Mouse (Mus musculus): ENCODE data around the gene Gsg1l. TPM values are rescaled to one million over a fixed set of nuclear protein-coding genes. Genes with fewer than 3 reads are reported as not detected.

Gene Gsg1l
- polyA plus RNA-seq, 1 experiment = not detected

DNA sequence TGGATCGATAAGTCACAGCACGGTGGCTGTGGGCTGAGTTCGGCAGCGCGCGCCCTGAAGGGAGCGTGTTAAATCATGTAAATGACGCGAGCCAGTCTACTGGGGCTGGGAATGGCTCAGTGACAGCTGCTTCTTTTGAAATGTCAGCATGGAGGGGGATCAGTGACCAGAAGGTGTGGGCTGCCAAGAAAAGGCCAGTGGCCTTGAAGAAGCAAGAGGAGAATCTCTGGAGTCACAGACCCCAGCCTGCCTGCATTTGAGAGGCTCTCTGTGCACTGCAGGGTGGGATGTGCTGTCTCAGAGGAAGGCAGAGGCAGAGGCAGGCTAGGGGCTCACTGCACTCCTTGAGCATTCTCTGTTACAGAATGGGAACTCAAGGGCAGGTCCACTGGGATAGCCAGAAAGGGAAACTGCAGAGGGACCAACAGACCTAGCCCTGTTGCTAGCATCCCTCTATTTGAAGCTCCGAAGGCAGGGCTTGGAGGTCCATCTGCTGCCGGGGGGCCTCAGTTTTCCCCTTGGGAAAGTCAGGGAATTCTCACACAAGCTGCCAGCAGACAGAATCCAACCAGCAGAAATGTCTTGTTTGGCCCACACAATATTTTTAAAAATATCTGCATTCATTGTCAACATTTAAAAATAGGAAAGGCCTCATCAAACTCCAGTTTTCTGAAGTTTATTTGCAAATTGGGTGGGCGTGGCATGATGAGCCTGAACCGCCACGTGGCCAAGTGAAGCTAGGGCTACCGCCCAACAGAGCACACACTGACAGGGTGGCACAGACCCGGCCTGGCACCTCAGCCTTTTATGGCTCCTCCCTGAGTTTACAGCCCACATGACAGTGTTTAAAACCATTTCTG is 115.6 kb downstream of the Gsg1l start:
- no peak overlapping the region for H3K4me3 ChIP-seq (replicated peaks)
- peaks cover 3% of the 10 kb centered on the region for H3K4me1 ChIP-seq (ENCODE audit: control insufficient read depth)
- no peak for TF ChIP-seq TAL1 (IDR thresholded peaks at IDR 0.05; ENCODE audit: low read length)
- no peak for TF ChIP-seq GATA1 (IDR thresholded peaks at IDR 0.05; ENCODE audit: low read length)
- H3K36me3 ChIP-seq (ENCODE audit: control insufficient read depth) = no peaks in the 10 kb centered on the region
- no peaks in the 10 kb centered on the region; the same call in 1 of the 2 replicates for H3K27me3 ChIP-seq (ENCODE audit: control insufficient read depth)
- no peaks in the 10 kb centered on the region for H3K9me3 ChIP-seq (ENCODE audit: control insufficient read depth, low read length)

DNA sequence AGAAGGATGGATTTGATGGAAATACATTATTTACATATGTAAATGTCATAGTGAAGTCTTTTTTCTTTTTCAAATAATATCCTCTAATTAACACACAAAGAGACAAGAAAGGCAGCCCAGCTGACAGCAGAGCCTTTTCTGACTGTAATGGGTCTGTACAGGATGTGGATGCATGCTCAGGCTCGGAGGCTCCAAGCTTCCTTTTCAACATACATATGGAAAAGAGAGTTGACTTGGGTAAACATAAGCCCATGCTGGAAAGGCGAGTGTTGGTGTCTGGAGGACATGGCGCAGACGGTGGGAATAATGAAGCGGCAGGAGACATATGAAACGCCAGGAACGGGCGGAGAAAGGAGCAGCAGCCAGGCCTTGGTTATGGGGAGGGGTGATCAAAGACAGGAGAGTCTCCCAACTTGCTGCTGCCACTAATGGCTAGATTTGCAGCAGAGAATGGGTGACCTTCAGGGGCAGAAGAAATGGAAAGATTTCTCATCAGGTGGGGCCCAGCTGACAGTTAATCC is 118.1 kb downstream of the Gsg1l start:
- no peaks in the 10 kb centered on the region for H3K36me3 ChIP-seq (ENCODE audit: control insufficient read depth)
- TF ChIP-seq GATA1 (IDR thresholded peaks at IDR 0.05; ENCODE audit: low read length) (no peak), TAL1 (IDR thresholded peaks at IDR 0.05; ENCODE audit: low read length) (no peak)
- peaks cover 3% of the 10 kb centered on the region for H3K4me1 ChIP-seq (ENCODE audit: control insufficient read depth)
- no peaks in the 10 kb centered on the region for H3K9me3 ChIP-seq (ENCODE audit: control insufficient read depth, low read length)
- H3K27me3 ChIP-seq (ENCODE audit: control insufficient read depth) = peaks cover 2% of the 10 kb centered on the region; the same call in 1 of the 2 replicates
- H3K4me3 ChIP-seq (replicated peaks) = no peak overlapping the region

DNA sequence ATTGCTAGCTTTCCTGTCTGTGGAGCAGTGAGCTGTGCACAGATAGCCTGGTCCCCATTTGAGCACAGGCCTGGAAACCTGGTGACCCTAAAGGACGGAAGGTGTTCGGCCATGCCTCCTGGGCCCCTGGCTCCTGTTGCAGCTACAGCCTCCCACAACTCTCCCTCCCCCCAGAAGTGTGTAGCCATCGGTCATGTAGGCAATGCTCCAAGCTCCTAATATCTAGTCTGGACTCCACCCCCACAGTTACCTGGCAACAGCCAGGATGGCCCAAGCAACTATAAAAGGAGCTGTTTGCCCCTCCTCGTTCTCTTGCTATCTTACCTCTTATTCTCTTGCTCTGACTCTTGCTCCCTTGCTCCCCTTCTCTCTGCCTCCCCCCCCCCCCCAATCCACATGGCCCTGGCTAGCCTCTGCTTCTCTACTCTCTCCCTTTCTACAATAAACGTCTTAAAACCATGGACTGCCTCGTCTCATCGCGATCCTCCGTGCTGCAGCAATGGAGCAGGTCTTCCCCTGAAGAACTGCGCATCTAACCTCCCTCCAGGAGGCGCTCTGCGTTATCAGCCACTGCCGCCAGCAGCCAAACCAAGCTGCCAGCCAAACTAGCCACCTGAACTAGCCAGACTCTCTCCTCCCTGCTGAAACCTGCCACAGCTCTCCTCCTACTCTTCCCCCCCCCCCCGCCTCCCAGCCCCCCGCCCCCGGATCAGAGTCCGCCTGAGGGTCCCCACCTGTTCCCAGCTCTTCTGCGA is 122.7 kb downstream of the Gsg1l start:
- Histone ChIP-seq H3K9me3 (ENCODE audit: control insufficient read depth, low read length) (no peaks in the 10 kb centered on the region), H3K4me1 (ENCODE audit: control insufficient read depth) (peaks cover 3% of the 10 kb centered on the region), H3K4me3 (replicated peaks) (no peak overlapping the region), H3K36me3 (ENCODE audit: control insufficient read depth) (no peaks in the 10 kb centered on the region), H3K27me3 (ENCODE audit: control insufficient read depth) (peaks cover 6% of the 10 kb centered on the region)
- TF ChIP-seq TAL1 (IDR thresholded peaks at IDR 0.05; ENCODE audit: low read length) = no peak
- TF ChIP-seq GATA1 (IDR thresholded peaks at IDR 0.05; ENCODE audit: low read length) = no peak

DNA sequence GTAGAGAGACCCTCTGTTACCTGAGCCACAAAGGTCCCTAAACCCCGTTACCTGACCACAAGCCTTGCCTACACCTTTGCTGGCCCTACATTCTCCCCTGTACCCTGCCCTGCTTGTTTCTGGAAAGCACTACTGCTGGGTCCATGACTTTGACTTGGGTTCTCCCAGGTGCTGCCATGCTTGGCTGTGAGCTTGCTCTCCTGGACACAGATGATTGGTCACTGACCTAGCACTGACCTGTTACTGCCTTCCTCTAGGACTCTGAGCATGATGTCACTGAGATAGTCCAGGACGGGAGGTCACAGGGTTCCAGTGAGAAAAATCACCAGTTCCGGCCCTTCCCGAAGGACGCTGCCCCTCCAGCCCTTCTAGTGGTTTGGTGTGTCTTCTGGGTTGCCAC is 123.4 kb downstream of the Gsg1l start:
- H3K36me3 ChIP-seq (ENCODE audit: control insufficient read depth) = no peaks in the 10 kb centered on the region
- H3K4me1 ChIP-seq (ENCODE audit: control insufficient read depth) = peaks cover 3% of the 10 kb centered on the region
- no peak for TF ChIP-seq GATA1 (IDR thresholded peaks at IDR 0.05; ENCODE audit: low read length)
- no peak for TF ChIP-seq TAL1 (IDR thresholded peaks at IDR 0.05; ENCODE audit: low read length)
- no peaks in the 10 kb centered on the region for H3K9me3 ChIP-seq (ENCODE audit: control insufficient read depth, low read length)
- no peak overlapping the region for H3K4me3 ChIP-seq (replicated peaks)
- H3K27me3 ChIP-seq (ENCODE audit: control insufficient read depth) = peaks cover 6% of the 10 kb centered on the region

DNA sequence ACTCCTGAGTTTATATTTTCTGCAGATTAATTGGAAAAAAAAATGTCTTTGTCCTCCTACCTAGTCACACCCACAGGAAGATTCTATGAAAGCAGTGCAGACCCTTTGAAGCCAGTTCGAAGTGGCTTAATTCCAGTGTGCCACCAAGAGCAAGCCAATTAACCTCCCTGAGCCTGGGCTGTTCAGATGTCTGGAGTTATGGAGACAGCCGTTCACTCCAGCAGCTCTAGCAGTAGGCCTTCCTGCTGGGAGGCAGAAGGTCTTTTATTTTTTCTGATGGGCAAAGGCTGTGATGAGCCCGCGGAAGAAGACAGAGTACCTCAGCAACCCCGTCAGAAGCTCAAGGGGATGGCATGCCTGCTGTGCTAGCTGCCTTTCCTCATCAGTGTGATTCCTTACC is 127.2 kb downstream of the Gsg1l start:
- peaks cover 3% of the 10 kb centered on the region for H3K4me1 ChIP-seq (ENCODE audit: control insufficient read depth)
- H3K4me3 ChIP-seq (replicated peaks) = no peak overlapping the region
- peaks cover 6% of the 10 kb centered on the region; the same call in 1 of the 2 replicates for H3K27me3 ChIP-seq (ENCODE audit: control insufficient read depth)
- no peaks in the 10 kb centered on the region for H3K36me3 ChIP-seq (ENCODE audit: control insufficient read depth)
- TF ChIP-seq TAL1 (IDR thresholded peaks at IDR 0.05; ENCODE audit: low read length) (no peak), GATA1 (IDR thresholded peaks at IDR 0.05; ENCODE audit: low read length) (no peak)
- H3K9me3 ChIP-seq (ENCODE audit: control insufficient read depth, low read length) = no peaks in the 10 kb centered on the region

DNA sequence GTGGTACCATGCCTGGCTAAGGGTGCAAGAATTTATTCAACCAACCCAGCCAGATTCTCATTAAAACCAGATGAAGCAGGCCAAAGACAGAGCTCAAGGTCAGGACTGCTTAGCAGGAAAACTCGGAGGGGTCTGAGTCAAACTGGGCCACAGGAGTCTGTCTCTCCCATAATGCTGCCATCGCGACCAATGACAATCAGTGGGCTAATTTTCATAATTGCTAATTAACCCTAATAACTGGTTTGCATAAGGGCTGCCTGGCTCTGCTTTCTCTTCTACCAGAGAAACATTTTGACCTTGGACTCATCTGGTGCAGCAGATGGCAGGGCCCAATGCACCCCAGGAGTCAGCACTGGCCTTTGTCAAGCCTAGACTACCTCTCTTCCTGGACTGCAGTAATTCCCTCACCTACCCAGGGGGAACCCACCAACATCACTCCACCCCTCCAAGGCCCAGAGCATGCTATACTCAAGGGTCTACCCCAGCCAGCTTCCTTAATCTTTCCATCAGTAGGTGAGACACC is 127.8 kb downstream of the Gsg1l start:
- TF ChIP-seq TAL1 (IDR thresholded peaks at IDR 0.05; ENCODE audit: low read length) (no peak), GATA1 (IDR thresholded peaks at IDR 0.05; ENCODE audit: low read length) (no peak)
- Histone ChIP-seq H3K27me3 (ENCODE audit: control insufficient read depth) (peaks cover 6% of the 10 kb centered on the region; the same call in 1 of the 2 replicates), H3K4me3 (replicated peaks) (no peak overlapping the region), H3K4me1 (ENCODE audit: control insufficient read depth) (peaks cover 3% of the 10 kb centered on the region), H3K9me3 (ENCODE audit: control insufficient read depth, low read length) (no peaks in the 10 kb centered on the region), H3K36me3 (ENCODE audit: control insufficient read depth) (no peaks in the 10 kb centered on the region)

DNA sequence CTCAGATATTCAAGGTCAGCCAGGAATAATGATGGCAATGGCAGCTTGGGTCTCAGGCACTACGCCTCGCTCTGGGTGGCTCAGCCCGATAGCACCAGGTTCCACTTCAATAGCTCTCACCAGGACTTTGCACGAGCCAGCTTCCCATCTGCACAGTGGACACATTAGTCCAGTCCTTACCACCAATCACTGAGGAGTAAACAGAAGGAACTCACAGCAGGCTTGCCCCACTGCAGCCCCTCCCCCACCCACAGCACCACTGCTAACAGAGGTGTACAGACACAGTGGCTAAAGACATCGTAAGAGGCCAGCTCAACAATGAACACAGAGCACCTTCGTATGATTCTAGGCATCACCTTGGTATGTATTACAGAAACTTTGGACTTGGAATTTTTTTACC is 128.4 kb downstream of the Gsg1l start:
- H3K4me1 ChIP-seq (ENCODE audit: control insufficient read depth) = peaks cover 3% of the 10 kb centered on the region
- no peaks in the 10 kb centered on the region for H3K36me3 ChIP-seq (ENCODE audit: control insufficient read depth)
- H3K4me3 ChIP-seq (replicated peaks) = no peak overlapping the region
- TF ChIP-seq TAL1 (IDR thresholded peaks at IDR 0.05; ENCODE audit: low read length) (no peak), GATA1 (IDR thresholded peaks at IDR 0.05; ENCODE audit: low read length) (no peak)
- H3K27me3 ChIP-seq (ENCODE audit: control insufficient read depth) = peaks cover 3% of the 10 kb centered on the region; the same call in 1 of the 2 replicates
- no peaks in the 10 kb centered on the region for H3K9me3 ChIP-seq (ENCODE audit: control insufficient read depth, low read length)

DNA sequence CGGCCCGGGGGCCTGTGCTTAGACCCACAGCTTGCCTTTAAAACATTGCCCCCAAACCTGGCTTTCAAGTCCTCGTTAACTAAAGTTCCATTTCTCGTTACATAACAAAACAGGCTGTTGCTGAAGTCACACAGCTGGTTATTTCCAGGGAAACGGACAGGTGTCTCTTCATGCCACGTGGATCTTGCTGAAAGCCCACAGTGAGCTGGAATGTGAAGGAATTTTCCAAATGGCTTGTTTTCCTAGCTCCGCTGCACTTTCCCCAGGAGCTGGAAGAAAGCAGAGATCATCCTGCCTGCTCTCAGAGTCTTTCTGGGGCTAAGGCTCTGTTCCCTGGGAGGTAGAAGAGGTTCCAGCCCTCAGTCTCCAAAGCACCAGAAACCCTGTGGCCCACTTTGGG is 130.3 kb downstream of the Gsg1l start:
- H3K27me3 ChIP-seq (ENCODE audit: control insufficient read depth) = no peaks in the 10 kb centered on the region; the same call in 1 of the 2 replicates
- H3K9me3 ChIP-seq (ENCODE audit: control insufficient read depth, low read length) = no peaks in the 10 kb centered on the region
- H3K4me3 ChIP-seq (replicated peaks) = no peak overlapping the region
- peaks cover 3% of the 10 kb centered on the region for H3K4me1 ChIP-seq (ENCODE audit: control insufficient read depth)
- H3K36me3 ChIP-seq (ENCODE audit: control insufficient read depth) = no peaks in the 10 kb centered on the region
- TF ChIP-seq GATA1 (IDR thresholded peaks at IDR 0.05; ENCODE audit: low read length) (no peak), TAL1 (IDR thresholded peaks at IDR 0.05; ENCODE audit: low read length) (no peak)

DNA sequence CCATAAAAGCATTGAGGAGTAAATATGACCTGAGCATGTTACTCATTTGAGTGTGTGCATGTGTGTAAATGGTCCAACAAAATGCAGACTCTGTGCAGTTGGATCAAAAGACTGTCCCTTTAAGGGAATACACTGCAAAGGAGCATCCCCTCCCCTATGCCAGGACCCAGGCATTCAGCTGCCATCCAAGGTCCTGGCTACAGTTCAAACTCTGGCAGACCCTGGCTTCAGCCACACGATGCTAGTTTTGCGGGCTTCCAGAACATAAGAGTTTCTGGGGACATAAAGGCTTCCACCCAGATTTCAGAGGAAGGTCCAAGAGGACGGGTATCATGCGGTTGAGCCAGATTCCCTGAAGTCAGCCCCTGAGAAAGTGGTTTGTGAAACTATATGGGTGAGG is 133.2 kb downstream of the Gsg1l start:
- TF ChIP-seq TAL1 (IDR thresholded peaks at IDR 0.05; ENCODE audit: low read length) (no peak), GATA1 (IDR thresholded peaks at IDR 0.05; ENCODE audit: low read length) (no peak)
- Histone ChIP-seq H3K4me1 (ENCODE audit: control insufficient read depth) (peaks cover 3% of the 10 kb centered on the region), H3K9me3 (ENCODE audit: control insufficient read depth, low read length) (no peaks in the 10 kb centered on the region), H3K4me3 (replicated peaks) (no peak overlapping the region), H3K27me3 (ENCODE audit: control insufficient read depth) (no peaks in the 10 kb centered on the region; the same call in 1 of the 2 replicates), H3K36me3 (ENCODE audit: control insufficient read depth) (no peaks in the 10 kb centered on the region)

All from erythroblast, embryonic 14.5 days (primary cell).